Mouse (Mus musculus) CD4-positive, CD25-positive, alpha-beta regulatory T cell, adult 9 weeks (primary cell): ENCODE data around the gene Pak6. TPM values are rescaled to one million over a fixed set of nuclear protein-coding genes. Genes with fewer than 3 reads are reported as not detected.

Source experiments
- polyA plus RNA-seq: library from polyadenylated mRNA; unstranded; fragments of 100-300 nt; shearing (Covaris generic); gene quantifications from one replicate; pipeline ENCODE4 v1.2.1, GENCODE M21; 2017

Gene Pak6
- 0.36 TPM for polyA plus RNA-seq

DNA sequence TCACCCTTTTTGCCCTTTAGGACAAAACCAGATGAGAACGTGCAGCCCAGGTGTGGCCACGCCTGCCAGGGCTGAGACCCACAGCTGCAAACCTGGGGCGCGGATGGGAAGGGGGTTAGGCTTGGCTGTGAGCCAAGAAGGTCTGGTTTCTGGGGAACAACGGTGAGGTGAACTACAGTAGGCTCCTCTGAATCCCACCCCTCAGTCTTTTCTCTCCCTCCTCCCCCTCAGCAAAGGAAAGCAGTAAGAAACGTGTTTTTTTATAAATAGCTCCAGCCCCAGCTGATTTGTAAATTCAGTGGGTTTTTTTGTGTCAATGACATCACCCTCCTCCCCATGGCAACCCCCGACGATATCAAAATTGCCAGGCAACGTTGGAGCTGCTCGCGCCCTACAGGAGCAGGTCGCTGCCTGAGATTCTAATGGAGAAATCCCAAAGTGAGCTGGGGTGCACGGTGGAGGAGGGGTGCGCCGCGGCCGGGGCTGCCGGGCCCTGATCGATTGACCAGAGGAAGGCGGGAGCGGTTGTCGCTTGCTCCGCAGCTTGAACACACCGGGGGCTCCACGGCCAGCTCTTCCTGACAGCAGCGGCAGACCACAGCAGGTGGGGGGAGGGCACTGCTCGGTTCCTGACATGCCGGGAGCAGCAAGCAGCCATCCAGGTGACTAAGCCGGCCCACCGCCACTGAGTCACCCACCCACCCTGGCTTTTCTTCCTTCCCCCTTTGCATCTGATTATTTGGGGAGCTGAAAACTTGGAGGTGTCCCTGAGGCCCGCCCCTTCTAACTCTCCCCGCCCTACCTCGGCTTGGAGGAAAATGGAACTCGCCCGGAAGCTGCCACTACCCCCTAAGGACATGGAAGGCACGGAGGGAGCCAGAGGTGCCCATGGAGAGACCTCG, at the start of gene Pak6:
Gene Pak6, plus strand, starts transcription at position 402 of the 902 bp plus-strand sequence.

DNA sequence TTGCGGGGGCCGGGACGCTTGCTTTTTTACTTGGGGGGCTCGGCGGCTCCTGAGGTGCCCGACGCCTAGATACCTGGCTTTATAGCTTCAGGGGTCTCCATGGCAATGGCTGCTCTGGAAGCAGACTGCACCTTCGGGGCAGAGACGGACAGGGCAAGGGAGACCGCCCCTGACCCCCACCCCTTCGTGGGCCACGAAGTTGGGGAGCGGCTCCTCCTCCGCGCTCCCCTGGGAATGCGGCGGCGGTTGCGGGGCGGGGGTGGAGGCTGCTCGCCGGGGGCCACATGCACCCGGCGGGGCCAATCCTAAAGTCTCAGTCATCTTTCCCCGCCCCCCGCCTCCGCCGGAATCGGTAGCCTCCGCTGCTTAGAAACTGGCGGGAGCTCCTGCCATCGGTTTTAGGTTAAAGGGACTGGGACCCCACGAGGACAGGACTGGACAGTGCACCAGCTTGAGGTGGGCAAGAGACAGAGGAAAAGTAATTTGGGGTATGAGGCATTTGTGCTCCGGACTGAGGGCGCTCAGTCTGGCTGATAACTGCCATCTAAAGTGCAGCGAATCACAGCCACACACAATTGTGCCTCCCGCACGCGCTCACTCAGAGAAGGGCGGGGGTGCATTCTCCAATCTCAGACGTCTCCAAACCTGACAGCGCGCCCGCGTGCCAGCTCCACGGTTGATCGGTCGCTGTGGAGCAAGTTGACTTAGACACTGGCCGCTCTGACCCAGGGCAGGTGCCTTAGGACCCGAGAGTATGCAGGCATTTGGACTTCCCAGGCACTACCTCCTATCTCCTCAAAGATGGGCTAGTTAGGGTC, 41.0 kb downstream of the Pak6 start, which contains the start of gene Ankrd63:
Gene Ankrd63, minus strand, starts transcription at position 51 of the 818 bp plus-strand sequence.

DNA sequence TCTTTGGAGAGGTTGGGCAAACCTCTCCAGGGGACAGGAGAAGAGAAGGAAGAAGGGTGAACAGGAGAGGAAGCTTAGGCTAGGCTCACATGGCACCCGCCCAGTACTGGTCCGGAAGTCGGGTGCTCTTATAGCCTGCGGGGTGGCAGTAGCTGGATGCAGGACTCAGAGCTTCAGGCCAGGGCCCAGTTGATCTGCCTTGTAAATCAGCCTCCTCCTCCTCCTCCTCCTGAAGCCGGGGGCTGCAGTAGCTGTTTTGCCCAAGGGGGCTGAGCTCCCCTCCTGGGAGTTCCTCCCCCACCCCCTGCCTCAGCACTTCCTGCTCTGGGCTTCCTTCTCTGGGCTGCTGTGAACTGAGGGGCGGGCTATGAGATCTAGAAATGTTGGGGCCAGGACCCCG, 65.2 kb downstream of the Pak6 start, which contains the start of gene Plcb2:
Gene Plcb2, minus strand, starts transcription at position 102 of the 400 bp plus-strand sequence.

DNA sequence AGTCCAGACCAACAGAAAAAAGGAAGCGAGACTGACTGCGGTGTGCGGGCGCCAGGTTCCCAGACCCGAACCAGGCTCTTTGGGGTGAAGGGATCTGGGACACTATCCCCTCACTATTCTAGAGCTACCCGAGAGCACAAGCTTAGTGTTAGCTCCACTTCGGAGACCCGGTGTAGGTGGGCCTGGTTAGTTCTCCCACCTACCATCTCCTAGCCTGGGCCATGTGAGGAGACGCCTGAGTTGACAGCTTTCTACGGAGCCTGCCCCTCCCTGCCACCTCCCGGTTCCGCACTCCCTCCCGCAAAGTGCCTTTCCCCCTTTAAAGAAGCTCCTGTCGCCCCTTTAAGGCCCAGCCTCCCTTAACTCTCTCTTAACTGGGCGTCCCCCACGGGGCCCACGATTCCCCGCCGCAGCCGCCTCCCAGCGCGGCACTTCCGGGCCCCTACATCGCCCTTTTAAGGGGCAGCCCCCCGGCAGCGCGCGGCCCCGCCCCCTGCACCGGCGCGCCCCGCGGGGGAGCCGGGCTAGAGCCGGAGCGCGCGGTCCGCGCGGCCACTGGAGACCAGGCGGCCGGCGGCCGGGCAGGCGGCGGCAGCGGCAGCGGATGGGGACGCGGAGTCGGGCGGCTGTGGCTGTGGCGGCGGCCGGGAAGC, 82.3 kb downstream of the Pak6 start, which contains the start of gene Inafm2:
Gene Inafm2, plus strand, starts transcription at position 527 of the 653 bp plus-strand sequence.

Other genes starting within 250 kb of the Pak6 start
- 349 TPM for gene Srp14, start 183.6 kb upstream of the Pak6 start, polyA plus RNA-seq
- gene Bmf, start 113.6 kb upstream of the Pak6 start, polyA plus RNA-seq: 2.8 TPM
- gene Bub1b, start 65.1 kb upstream of the Pak6 start, polyA plus RNA-seq: 7.5 TPM
- not detected for gene Ankrd63, start 40.7 kb downstream of the Pak6 start, polyA plus RNA-seq
- gene Plcb2, start 65.1 kb downstream of the Pak6 start, polyA plus RNA-seq: 26.2 TPM
- gene Inafm2, start 82.5 kb downstream of the Pak6 start, polyA plus RNA-seq: 3.0 TPM
- 0.07 TPM for gene Ccdc9b, start 99.4 kb downstream of the Pak6 start, polyA plus RNA-seq
- gene Phgr1, start 109.5 kb downstream of the Pak6 start, polyA plus RNA-seq: not detected
- gene Disp2, start 116.4 kb downstream of the Pak6 start, polyA plus RNA-seq: not detected
- gene Knstrn, start 150.7 kb downstream of the Pak6 start, polyA plus RNA-seq: 10.4 TPM
- 94.6 TPM for gene Ivd, start 198.7 kb downstream of the Pak6 start, polyA plus RNA-seq
- gene Bahd1, start 237.1 kb downstream of the Pak6 start, polyA plus RNA-seq: 1.3 TPM